Mouse (Mus musculus) R1 (cell line): Measurements from ENCODE around the gene Cacnb4.

Source experiments
- DNase-seq: peaks from one replicate; pipeline ENCODE4 v3.0.0-alpha.2; 2018; ENCODE audit warnings: low read depth, low spot score

The Cacnb4 gene

DNA sequence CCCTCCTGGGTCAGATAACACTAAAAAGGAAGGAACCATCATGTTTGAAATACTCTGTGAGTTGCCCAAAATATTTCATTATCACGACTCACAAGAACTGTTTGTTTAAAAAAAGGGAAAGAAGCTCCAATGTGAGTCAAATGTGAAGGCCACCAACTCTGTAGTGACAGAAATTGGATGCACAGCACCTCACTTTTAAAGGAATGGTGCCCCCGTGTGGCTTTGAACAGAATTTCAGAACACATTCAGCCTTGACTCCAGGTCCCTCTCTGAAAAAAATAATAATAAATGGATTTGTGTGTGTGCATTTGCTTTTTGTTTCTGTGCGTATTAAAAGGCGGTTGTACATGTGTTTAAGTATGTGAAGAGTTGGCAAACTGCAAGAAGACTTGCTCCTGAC, 71.3 kb downstream of the Cacnb4 start:
- DNase-seq, result peak; percentile 52

DNA sequence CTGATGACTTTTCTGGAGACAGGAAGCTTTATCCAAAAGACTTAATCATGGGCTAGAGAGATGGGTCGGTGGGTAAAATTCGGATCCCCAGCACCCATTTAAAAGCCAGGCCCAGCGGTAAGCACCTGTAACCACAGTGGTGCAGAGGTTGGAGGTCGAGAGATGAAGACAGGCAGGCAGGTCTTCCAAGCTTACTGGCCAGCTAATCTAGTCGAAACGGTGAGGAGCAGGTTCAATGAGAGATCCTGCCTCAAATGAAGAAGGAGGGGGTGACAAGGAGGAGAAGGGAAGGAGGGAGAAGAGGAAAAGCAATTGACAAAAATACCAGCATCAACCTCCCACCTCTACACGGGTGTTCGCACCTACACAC, 72.0 kb downstream of the Cacnb4 start:
- DNase-seq, result no peak

DNA sequence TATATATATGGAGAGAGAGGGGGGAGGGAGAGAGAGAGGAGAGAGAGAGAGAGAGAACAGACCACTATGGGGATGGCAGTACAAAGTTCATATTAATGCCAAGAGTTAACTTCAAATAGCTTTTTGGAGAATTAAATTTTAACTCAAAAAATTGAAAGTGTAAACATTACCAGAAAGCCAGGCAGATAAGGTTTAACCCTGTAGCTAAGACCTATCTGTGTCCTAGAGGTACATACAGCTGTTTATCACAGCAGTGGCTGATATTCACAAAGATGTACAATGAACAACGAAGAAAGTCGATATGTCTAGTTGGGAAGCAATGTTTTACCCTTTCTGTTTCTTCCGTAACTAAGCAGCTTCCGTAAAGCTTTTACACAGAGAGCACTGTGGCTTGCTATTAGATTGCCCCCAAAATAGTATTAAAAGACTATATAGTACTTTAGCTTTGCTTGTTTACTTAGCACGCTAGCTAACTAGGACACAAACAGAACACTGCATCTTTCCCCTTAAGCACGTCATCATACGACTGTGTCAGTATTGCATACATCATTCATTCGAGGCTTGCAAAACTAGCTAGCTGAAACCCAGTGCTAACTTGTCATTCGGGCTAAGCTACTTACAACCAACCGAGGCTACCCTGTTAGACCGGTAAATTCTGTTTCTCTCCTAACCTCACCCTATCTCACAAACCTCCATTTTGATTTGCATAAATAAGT, 72.5 kb downstream of the Cacnb4 start:
- DNase-seq, result no peak

DNA sequence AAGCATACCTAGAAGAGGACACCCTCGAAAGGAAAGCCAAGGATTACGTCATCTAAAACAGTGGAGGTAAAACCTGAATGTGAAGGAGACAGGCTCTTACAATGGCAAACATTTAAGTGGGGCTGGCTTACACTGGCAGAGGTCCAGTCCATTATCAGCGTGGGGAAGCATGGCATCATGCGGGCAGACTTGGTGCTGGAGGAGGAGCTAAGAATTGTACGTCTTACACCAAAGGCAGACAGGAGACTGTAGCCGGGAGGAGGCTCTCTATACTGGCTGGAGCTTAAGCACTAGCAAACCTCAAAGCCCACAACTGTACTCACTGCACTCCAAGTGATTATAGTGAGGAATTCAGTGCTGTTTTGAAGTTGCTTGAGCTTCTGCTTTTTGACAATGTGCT, 73.2 kb downstream of the Cacnb4 start:
- DNase-seq, result no peak

DNA sequence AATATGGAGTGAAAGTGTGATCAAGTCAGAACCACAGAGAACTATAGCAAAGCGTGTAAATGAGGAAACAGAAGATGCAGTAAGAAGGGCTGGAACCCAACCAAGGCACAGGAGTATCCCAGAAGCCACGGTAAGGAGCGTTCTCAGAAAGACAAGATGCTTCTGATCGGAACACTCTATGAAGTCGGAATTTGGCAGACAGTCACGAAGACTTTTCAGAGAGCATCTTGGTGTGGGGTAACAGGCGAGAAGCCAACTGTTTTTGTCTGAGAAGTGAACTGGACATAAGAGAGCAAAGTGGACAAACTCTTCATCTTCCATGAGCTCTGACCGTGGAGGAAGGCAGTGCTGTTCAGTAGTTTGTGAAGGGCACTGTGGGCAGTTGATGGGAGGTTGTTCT, 73.7 kb downstream of the Cacnb4 start:
- no peak for DNase-seq

DNA sequence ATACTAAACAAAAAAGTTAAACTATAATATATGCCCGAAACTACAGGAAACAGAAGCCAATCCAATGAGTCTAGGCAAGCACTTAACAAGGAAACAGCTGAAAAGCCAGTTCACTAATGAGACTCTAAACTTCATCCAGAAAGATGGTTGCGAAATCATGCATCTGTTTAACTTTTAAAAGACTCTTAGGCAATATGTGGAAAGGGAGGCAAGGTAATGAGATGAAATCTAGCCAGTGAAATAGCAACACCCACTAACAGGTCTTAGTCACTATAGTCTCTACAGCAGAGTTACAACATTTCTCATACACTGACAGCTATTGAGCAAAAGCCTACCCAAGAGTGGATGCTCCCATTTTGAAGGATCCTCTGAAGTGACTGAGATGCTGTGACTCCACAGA, 74.4 kb downstream of the Cacnb4 start:
- no peak for DNase-seq

DNA sequence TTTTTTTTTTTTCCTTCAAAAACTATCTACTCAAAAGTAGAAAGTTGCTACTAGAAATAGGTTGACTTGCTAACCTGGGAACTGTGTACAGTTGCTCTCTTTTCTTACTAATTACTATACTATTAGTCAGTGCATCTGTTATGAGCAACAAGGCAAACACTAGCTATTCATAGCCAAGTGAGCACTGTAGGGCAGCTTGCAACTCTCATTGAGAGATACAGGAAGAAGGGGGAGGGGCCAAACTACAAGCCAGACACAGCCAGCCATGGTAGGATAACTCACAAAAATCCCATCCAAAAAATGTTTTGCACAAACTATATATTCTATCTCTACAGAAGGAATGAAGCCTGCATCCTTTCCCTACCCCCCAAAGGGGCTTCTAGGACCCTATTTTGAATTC, 79.1 kb downstream of the Cacnb4 start:
- DNase-seq, result no peak

DNA sequence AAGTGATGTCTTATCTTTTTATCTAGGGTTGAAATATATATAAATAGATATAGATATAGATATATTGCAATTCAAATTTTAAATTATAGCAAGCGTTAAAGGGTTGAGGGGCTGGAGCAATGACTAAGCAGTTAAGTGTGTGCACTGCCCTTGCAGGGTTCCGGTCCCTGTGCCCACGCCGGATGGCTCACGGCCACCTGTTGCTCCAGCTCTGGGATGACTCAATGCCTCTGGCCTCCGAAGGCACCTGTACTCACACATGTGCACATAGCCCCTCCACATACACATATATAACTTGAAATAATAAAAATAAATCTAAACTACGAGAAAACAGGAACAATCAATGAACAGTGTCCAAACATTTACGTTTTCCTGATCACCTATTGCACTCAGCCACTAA, 82.8 kb downstream of the Cacnb4 start:
- DNase-seq, result no peak

DNA sequence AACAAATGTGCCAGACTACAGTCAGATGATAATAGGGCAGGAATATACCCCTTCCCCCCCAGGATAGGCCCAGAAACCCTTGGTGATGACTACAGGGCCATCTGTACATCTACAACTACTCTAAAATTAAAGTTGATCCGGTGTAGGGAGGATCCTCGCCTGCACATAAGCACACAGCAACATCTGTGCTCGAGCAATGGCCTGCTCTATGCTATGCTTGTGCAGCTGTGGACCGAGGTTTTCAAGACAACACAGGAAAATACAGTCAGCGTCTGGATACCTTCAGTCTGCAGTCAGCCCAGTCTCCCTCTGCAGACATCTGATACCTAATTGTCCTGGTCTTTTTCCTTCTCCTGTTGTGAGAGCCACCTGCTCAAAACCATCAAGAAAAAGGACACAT, 83.4 kb downstream of the Cacnb4 start:
- no peak for DNase-seq

DNA sequence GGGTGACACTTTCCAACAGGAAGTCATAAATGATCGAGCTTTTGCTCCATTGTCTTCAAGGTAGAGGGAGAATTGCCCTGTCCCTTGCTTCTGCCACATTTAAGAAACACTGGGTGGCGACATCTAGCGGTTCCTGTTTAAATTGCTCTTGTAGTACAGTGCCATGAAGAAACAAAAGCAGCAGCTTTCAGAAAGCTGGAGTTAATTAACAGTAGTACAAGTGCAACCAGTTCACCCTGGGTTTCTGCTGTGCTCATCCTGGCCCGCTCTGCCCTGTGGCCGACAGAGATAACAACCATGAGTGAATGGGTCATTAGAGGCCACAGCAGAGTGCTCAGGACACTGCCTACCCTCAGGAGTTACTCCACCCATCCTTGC, 85.7 kb downstream of the Cacnb4 start:
- DNase-seq, result peak; percentile 76

DNA sequence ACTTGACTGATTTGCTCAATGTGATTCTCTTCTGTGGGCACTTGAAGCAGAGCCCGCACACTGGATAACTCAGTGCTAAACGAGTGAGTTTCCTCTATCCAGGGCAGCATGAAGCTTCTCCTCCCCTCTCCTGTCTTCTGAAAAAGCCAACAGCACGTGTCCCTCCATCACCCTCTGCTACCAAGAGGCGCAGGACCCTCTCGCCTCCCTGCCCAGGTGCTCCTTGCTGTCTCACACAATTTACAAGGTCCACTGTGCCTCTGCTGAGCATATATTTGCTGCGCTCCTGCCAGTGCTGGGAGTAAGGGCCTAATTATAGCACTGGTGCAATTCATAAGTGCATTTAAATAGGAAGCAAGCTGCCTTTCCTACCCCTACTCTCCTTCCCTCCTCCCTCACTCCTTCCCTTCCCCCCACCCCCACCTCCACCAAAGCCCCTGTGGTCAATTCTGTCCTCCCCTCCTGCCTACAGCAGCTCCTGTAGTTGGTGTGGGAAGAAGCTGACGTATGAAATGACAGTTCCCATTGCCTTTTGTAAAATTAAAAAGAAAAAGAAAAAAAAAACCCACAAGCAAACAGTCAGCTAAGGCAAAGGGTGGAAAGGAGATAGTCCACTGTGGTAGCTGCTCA, 86.2 kb downstream of the Cacnb4 start:
- DNase-seq, result no peak

DNA sequence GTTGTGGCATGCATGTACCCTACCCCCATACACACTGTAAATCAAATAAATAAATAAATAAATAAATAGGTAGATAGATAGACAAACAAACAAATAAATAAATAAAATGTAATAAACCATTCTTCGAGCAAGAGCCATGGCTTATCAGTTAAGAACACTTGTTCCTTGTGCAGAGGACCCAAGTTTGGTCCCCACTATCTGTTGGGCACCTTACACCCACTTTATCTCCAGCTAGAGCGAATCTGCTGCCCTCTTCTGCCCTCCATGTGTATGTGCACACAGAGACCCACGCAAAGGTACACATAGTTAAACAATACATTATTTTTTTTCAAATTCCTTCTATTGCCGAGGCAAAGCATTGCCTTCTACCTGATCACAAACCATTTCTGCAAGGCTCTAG, 87.1 kb downstream of the Cacnb4 start:
- DNase-seq, result peak; percentile 31

DNA sequence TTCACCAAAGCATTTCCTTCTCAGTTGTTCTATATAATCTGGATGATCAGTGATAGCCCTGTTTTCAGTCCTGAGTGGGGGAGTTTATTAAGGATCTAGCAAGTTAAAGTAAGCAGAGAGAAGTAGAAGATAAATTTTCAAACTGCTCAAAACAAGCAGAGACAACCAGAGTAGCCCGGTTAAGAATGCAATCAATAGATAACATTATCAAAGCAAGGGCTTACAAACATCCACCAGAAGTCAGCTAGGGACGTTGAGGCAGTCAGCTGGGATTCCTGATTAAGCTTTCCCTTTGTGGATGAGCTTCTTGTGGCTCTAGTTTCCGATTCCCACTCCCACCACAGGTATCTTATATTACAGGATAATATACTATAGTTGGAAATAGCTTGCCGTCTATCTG, 91.2 kb downstream of the Cacnb4 start:
- DNase-seq, result no peak

DNA sequence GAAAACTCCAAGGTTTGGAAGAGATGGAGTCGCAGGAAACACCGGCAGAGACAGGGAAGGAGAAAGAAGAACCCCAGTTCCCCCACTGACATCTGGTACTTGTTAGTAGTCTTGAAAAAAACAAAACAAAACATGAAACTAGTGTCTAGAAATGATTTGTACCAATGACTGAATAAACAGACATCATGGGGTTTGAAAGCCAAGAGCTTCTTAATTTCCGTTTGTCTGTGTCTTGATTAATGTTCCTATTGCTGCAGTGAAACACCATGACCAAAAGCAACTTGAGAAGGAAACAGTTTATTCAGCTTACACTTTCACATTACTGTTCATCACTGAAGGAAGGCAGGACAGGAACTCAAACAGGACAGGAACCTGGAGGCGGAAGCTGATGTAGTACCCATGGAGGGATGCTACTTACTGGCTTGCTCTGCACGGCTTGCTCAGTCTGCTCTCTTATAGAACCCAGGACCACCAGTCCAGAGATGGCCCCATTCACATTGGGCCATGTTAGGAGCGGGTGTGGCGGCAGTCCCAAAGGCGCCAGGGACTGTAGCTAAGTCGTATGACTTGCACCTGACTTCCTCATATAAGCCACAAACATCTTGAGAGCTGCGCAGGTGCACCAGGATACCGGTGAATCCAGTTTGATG, 95.4 kb downstream of the Cacnb4 start:
- no peak for DNase-seq

DNA sequence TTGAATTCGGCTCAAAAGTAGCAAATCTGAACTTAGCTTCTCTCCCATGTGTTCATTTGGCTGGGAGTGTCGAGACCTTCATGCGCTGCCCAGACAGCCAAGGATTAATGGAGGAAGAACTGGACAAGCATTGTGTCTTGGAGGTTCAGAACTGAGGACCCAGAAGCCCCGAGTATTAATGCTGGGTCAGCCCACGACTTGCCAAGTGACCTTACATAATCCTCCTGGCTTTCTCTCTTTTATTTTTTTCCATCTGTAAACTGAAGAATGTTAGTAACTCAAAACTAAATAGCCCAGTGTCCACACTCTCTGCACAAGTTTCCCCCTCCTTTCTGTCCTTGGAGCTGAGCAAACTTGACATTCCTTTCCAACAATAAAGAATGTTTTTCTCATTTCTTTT, 95.9 kb downstream of the Cacnb4 start:
- no peak for DNase-seq

DNA sequence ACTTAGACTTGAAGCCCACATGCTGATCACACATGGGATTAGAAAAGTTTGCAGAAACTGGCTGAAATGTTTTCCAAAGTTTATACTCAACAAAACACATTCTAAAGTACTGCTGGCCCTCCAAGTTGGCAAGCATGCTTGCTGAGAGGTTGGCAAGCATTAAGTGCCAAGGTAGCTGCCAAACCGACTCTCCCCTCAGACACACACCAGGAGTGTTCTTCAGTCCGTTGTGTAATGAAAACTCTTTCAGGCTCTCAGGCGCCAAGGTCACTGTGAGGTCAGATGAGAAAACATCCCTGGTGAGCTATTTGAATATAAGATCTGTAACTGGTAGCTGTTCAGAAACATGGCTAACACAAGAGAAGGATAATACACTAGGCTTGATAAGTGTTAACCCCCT, 97.8 kb downstream of the Cacnb4 start:
- DNase-seq, result no peak

DNA sequence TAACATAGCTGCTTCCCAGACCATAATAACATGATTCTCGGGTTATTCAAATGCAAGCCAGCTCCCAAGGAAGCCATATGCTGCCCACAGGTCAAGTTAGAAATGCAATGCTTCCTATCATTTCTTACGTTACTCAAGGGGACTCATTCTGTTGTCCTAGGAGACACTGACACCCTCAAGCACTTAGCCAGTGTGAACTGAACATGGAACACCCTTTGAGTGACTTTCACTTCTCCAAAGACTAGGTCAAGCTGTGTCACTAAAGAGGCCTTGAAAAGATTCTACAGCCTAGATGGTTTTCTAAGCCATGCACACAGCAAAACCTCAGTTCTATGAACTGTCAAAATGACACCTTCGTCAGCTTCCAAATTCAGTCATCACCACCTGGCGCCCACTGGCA, 98.9 kb downstream of the Cacnb4 start:
- no peak for DNase-seq

DNA sequence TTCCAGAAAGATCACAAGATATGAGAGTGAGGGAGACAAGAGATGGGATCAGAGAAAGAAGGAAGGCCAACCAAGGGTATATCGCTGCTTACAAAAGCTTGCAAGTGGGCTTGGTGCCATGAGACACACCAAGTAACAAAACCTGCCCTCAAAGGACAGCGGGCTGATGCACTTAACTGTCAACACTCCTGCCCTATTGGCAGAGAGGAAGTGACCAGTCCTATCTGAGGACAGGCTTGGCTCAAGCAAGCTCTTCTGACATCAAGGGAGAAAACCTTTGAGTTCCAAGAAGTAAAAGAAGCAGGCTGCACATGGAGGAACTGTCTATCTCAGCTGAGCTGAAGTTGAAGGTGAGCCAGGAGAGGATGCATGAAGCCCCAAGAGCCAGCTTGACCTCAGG, 100.1 kb downstream of the Cacnb4 start:
- DNase-seq, result no peak

DNA sequence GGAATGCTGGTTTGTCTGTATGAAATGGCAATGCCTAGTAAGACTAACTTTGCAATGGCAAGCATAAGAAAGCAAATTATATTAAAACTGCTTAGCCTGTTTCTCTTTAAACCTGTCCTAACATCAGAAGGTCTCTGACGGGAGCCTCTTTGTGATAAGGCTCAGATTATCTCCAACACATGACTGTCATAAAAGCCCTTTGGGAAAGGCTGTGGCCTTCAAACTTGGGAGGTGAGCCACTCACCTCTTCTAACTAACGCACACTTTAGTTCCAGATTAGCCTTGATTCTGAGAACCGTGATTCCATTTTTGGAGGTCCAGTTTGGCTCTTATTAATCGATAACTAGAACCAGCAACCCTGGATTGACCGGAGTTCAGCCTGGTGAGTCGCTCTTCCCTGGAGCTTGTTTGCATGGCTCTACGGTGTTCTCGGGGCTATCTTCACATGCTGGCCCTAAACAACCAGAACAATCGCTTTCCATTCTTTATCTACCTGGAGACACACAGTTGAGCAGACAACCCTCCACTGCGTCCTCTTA, 100.9 kb downstream of the Cacnb4 start:
- DNase-seq, result no peak

DNA sequence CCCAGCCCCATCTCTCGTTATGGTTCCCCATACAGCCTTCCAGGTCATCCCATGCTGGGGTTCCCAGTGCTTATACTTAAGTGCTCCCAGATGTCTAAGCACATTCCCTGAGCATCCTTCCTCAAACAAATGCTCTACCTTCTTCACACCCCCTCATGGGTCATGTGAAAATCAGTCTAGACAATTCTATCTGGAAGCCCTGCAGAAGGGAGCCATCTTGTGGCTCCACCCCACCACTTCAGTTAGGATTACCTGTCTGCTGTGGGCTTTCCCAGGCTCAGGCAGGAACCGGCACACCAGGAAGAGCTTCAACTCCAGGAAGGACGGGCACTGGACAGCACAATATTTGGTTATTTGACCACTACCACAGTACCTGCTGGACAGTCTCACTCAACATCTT, 101.7 kb downstream of the Cacnb4 start:
- no peak for DNase-seq

DNA sequence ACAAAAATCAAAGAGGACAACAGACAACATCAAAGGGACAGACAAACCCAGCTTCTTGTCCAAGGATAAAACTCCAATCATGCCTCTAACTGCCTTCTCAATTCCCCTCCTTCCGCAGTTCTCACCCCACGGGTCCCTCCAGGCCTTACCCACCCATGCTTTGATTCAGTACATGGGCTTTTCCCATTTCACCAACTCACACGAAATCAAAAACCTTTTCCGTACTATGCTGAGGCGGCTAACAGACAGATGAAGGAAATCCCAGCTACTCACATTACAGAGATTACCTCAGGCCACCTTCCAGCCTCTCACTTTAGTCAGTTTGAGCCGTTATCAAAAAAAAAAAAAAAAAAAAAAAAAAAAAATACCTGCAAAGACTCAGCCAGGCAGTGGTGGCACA, 104.4 kb downstream of the Cacnb4 start:
- DNase-seq, result no peak

DNA sequence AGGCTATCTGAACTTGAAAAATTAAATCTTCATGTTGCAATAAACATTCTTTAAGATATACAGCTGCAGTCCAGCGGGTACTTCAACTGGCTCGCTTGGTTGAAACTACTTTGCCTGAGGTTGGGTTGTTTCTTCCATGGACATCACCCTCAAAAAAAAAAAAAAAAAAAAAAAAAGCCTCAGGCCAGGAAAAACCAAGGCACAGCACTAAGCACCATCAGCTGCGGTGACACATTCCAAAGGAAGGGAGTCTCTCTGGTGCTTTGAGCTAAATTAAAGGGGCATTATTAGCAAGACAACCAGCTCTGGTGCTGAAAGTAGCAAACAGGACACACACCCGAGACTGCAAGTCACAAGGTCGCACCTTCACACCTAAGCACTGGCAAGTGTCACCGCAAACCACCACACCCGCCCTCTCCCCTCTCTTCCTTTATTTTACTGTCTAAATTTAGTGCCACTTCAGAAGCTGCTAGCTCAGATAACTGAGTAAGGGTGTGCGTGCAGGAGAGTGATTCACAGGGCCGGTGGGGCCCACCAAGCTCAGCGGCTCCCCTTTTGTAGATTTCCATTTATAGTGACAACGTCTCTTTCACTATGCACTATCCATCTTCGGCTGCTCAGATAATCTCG, 105.2 kb downstream of the Cacnb4 start:
- DNase-seq, result peak; percentile 29

DNA sequence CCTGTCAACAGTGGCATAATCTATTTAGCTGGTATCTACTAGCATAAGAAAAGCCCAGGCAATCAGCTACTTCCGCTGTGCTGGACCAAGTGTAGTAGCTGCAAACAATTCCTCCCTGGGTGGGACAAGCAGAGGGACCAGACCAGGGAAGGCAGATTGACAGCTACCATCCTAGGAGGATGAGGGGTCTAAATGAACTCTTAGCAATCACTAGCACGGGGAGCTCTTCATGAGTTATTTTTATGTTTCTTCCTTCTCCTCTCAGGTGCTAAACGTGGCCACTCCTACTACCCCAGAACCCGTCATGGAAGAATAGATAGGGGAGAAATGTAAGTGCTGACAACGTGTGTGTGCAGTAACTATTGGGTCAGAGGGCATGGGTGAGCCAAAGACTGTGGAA, 105.8 kb downstream of the Cacnb4 start:
- no peak for DNase-seq
